Mouse (Mus musculus) thymus, adult 2 months (tissue): ENCODE data around the gene Gas7. TPM values are rescaled to one million over a fixed set of nuclear protein-coding genes. Genes with fewer than 3 reads are reported as not detected.

ENCODE experiments used
- DNase-seq: peaks from one replicate; pipeline ENCODE4 v3.0.0; 2021
- H3K27ac ChIP-seq: fragments of 200-500 bp; 2 replicates; pipeline ENCODE4 v1.5.1; 2012; ENCODE audit warnings: low read length, control low read depth; ENCODE audit not compliant: control insufficient read depth, insufficient read depth
- H3K27me3 ChIP-seq: fragments of 200-500 bp; 2 replicates; pipeline ENCODE4 v1.6.1; 2012; ENCODE audit warnings: mild to moderate bottlenecking, low read length, moderate library complexity, mixed read lengths; ENCODE audit not compliant: control insufficient read depth, insufficient read depth
- H3K36me3 ChIP-seq: fragments of 200-500 bp; 2 replicates; pipeline ENCODE4 v1.6.1; 2012; ENCODE audit warnings: mild to moderate bottlenecking, low read length, moderate library complexity; ENCODE audit not compliant: control insufficient read depth, insufficient read depth
- H3K4me1 ChIP-seq: fragments of 200-500 bp; replicated peaks from 2 replicates; pipeline ENCODE4 v1.6.1; 2012; ENCODE audit warnings: low read length; ENCODE audit not compliant: control insufficient read depth, insufficient read depth
- H3K4me3 ChIP-seq: fragments of 200-500 bp; 2 replicates; pipeline ENCODE4 v1.5.1; 2012; ENCODE audit warnings: mild to moderate bottlenecking, low read length, control low read depth, moderate library complexity; ENCODE audit not compliant: control insufficient read depth, insufficient read depth
- CTCF ChIP-seq: fragments of 200-500 bp; IDR thresholded peaks from 2 replicates; pipeline ENCODE4 v1.5.1; 2012; ENCODE audit warnings: mild to moderate bottlenecking, control low read depth, low read length, moderate library complexity, borderline replicate concordance; ENCODE audit not compliant: control insufficient read depth, poor library complexity, insufficient read depth; ENCODE audit errors: extremely low read depth
- POLR2A ChIP-seq: fragments of 200-500 bp; IDR thresholded peaks from 2 replicates; pipeline ENCODE4 v1.6.1; 2012; ENCODE audit warnings: mild to moderate bottlenecking, low read length, control low read depth, moderate library complexity; ENCODE audit not compliant: control insufficient read depth, poor library complexity, insufficient read depth; ENCODE audit errors: extremely low read depth
- WGBS: fragments of 180-500 bp; shearing (Covaris S2); methylation state at CpG from one replicate; pipeline ENCODE4 v1.1.7; 2018; 5-methylcytosine and 5-hydroxymethylcytosine counted together
- polyA plus RNA-seq: library from polyadenylated mRNA; depleted of rRNA; stranded (reverse); fragments of >200 nt; gene quantifications from 2 replicates; pipeline ENCODE4 v1.2.3, GENCODE M21; 2012

The Gas7 gene
- polyA plus RNA-seq, 1 experiment, result 5.0 TPM

GRCm38 (mm10) chr11:67608114-67608683 lies 153.0 kb downstream of the Gas7 start:
- Histone ChIP-seq H3K36me3 (no peaks in the 10 kb centered on the region), H3K27me3 (no peaks in the 10 kb centered on the region), H3K4me3 (no peak overlapping the region), H3K4me1 (peaks cover 7% of the 10 kb centered on the region), H3K27ac (no peak overlapping the region)
- TF ChIP-seq POLR2A (no peak), CTCF (no peak)
- DNase-seq, result peak; percentile 4
- WGBS, result 18% methylated on average over 10 of the region's 10 CpGs

DNA sequence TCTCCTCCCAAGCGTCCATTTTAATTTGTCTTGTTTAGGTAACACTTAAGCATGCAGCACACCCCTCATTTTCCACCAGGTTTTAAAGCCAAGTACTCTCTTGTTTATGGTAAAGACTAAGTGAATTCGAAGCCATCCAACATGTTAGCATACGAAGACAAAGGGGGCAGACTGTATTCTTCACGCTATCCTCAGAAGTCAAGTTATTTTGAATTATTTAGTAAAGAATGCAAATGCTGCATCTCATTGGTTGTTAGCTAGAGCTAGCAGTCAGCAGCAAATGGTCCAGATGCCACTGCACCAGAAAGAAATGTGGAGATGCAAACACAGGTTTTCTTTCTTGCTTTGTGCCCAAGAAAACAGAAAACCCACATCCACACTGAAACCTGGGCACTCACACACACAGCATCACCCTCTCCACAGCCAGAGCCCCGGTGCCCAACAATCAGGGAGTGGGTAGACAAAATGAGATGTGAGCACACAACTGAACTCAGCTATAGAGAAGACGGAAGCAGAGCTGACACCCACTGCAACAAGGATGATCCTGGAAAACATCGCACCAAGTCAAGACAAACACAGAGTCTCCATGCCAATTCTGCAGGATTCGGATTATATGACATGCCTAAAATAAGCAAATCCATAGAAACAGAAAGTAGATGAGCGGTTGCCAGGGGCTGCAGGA lies 157.1 kb downstream of the Gas7 start:
- Histone ChIP-seq H3K27ac (no peak overlapping the region), H3K27me3 (no peaks in the 10 kb centered on the region), H3K4me3 (no peak overlapping the region), H3K4me1 (peaks cover 7% of the 10 kb centered on the region), H3K36me3 (no peaks in the 10 kb centered on the region)
- TF ChIP-seq POLR2A (no peak), CTCF (no peak)
- DNase-seq, result no peak
- 94% methylated on average over 9 of the region's 9 CpGs for WGBS

GRCm38 (mm10) chr11:67616557-67617239 lies 161.5 kb downstream of the Gas7 start:
- Histone ChIP-seq H3K27me3 (no peaks in the 10 kb centered on the region), H3K4me3 (no peak overlapping the region), H3K27ac (no peak overlapping the region), H3K4me1 (no peaks in the 10 kb centered on the region), H3K36me3 (no peaks in the 10 kb centered on the region)
- TF ChIP-seq POLR2A, result no peak
- TF ChIP-seq CTCF, result no peak
- 94% methylated on average over 13 of the region's 13 CpGs for WGBS
- no peak for DNase-seq

- Histone ChIP-seq H3K4me3 (no peak overlapping the region), H3K27me3 (no peaks in the 10 kb centered on the region), H3K27ac (no peak overlapping the region), H3K36me3 (no peaks in the 10 kb centered on the region), H3K4me1 (no peaks in the 10 kb centered on the region)
- no peak for TF ChIP-seq POLR2A
- no peak for TF ChIP-seq CTCF
- 87% methylated on average over 7 of the region's 7 CpGs for WGBS
- no peak for DNase-seq
These were observed 167.1 kb downstream of the Gas7 start for GRCm38 (mm10) chr11:67622340-67622739.

GRCm38 (mm10) chr11:67627179-67627578 lies 171.9 kb downstream of the Gas7 start:
- DNase-seq, result no peak
- Histone ChIP-seq H3K27me3 (no peaks in the 10 kb centered on the region; the same call in 1 of the 2 replicates), H3K27ac (no peak overlapping the region), H3K4me3 (no peak overlapping the region), H3K36me3 (no peaks in the 10 kb centered on the region), H3K4me1 (no peaks in the 10 kb centered on the region)
- no peak for TF ChIP-seq CTCF
- no peak for TF ChIP-seq POLR2A
- 94% methylated on average over 7 of the region's 7 CpGs for WGBS

DNA sequence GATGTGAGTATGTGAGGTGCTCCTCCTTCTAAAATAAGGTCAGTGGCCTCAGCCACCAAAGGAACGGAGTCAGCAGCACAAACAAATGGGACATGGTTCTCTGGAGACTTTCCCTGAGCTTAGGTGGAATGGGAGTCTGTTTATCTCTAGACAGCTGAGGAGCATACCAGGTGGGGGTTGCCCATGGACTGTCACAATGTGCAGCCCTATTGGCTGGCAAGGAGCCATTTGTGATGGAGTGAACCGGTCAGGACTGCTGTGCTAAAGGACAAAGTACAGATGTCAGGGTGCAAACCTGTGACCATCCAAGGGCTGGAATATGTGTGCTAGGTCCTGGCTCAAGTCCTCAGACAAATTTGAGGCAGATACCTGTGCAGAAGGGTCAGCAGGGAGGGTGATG lies 173.3 kb downstream of the Gas7 start:
- WGBS, result 92% methylated on average over 2 of the region's 2 CpGs
- Histone ChIP-seq H3K4me3 (no peak overlapping the region), H3K27me3 (no peaks in the 10 kb centered on the region; the same call in 1 of the 2 replicates), H3K4me1 (no peaks in the 10 kb centered on the region), H3K27ac (no peak overlapping the region), H3K36me3 (no peaks in the 10 kb centered on the region)
- TF ChIP-seq POLR2A, result no peak
- no peak for TF ChIP-seq CTCF
- no peak for DNase-seq

DNA sequence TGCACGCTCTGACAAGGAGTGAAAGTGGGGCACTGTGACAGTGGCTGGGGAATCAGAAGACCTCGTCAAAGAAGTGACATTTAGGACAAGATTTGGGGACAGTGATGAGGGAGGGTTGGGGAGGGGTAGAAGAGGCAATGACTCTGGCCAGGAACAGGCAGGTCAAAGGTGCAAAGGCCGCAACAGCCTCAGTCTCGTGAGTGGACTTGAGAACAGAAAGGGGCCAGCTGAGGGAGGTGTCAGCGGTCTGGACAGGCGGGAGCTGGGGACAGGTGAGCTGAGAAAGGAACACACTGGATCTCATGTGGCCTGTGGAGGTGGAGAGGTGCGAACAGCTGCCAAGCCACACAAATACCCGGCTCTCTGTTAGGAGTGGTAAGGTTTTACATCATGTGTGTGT lies 177.7 kb downstream of the Gas7 start:
- 82% methylated on average over 8 of the region's 8 CpGs for WGBS
- TF ChIP-seq CTCF (no peak), POLR2A (no peak)
- no peaks in the 10 kb centered on the region; the same call in 1 of the 2 replicates for H3K27me3 ChIP-seq
- H3K4me1 ChIP-seq, result no peaks in the 10 kb centered on the region
- DNase-seq, result no peak
- no peak overlapping the region for H3K4me3 ChIP-seq
- no peaks in the 10 kb centered on the region for H3K36me3 ChIP-seq
- no peak overlapping the region for H3K27ac ChIP-seq
